Mouse (Mus musculus): Measurements from ENCODE around the gene Uggt2.

GRCm38 (mm10) chr14:118986653-118987522 lies 112.3 kb downstream of the Uggt2 start:
- TF ChIP-seq CTCF (IDR thresholded peaks at IDR 0.05; ENCODE audit: control insufficient read depth, insufficient read depth, low read length) (peak; percentile 69), POLR2A (IDR thresholded peaks at IDR 0.05; ENCODE audit: borderline replicate concordance, control insufficient read depth, low read depth, low read length) (no peak)
